In the genomic region with DNA sequence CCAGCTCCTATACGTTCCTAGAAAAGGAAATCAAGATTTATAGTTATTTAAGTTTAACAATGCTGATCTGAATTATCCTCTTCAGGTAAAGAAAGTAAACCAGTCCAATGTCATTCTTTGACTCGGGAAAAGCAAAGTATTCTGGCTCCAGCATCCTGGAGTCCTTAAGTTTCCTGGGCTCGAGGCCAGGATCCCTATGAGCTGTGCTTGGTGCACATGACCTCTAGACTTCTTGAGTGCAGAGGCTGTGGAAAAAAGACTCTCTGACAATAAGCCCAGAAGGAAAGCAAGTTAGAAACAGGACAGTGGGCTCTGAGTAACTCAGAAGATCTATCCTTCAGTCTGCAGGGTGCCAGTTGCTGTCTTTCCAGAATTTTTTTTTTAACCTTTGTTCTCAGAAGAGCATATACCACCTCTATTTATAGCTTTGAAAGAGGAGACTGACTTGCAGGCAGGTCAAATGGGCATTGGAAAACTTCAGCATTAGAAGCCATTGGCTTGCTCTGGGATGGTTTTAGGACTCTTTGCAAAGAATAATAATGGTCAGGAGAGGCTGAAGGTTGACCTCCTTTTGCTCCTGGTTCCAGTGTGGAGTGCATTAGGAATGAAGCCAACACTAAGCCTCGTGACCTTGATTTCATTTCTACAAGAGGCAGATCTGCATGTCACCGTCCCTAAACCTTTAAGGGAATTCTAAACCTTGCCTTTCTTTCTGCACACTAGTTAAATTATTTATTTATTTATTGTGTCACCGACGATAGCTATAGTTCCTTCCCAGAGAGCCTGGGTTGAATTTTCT, we compare ENCODE assay signal across 12 mouse cellular contexts. TPM values are rescaled to one million over a fixed set of nuclear protein-coding genes. Genes with fewer than 3 reads are reported as not detected.
DNase-seq lines count a peak whose midpoint lies in the region; ATAC-seq lines count a peak whose summit lies in the region.
"Had no signal": no experiment of that assay in that cellular context is flagged by ENCODE, and none has a peak within 500 bp of the region (broad histone marks: within the 10 kb centered on the region; RNA-seq: fewer than 3 reads in every experiment).

No protein-coding gene starts in this region.

- H3K4me2 ChIP-seq in kidney, embryonic 15.5 days: no peak overlapping the region
- H3K4me2 ChIP-seq in heart, embryonic 15.5 days: no peak overlapping the region
- H3K4me2 ChIP-seq: intestine, embryonic 15.5 days; midbrain, embryonic 13.5 days; neural tube, embryonic 15.5 days had no signal

- H3K27ac ChIP-seq in kidney, embryonic 15.5 days: no peak overlapping the region
- H3K27ac ChIP-seq in heart, embryonic 15.5 days: peak overlapping the region; percentile 78
- H3K27ac ChIP-seq: intestine, embryonic 15.5 days; midbrain, embryonic 13.5 days; neural tube, embryonic 15.5 days had no signal

- no peaks in the 10 kb centered on the region for H3K4me1 ChIP-seq in kidney, embryonic 15.5 days
- H3K4me1 ChIP-seq in heart, embryonic 15.5 days (replicated peaks): peaks cover 8% of the 10 kb centered on the region
- H3K4me1 ChIP-seq: intestine, embryonic 15.5 days; midbrain, embryonic 13.5 days; neural tube, embryonic 15.5 days had no signal

- DNase-seq in adrenal gland, postnatal 14 days: peak; percentile 11
- no peak for DNase-seq in adrenal gland, postnatal 4 days (ENCODE audit: low spot score in 2 of 2)
- DNase-seq in kidney, adult 9 months: peak; percentile 7
- DNase-seq in lung, postnatal 10 days: peak; percentile 6
- no peak for DNase-seq in spleen, postnatal 36 days (ENCODE audit: low spot score in 2 of 2)
- DNase-seq in ovary, adult 18-20 months (ENCODE audit: low spot score): no peak
- DNase-seq: thymus, adult 18-20 months had no signal

- no peaks in the 10 kb centered on the region for H3K27me3 ChIP-seq in kidney, embryonic 15.5 days
- no peaks in the 10 kb centered on the region for H3K27me3 ChIP-seq in heart, embryonic 15.5 days
- H3K27me3 ChIP-seq: intestine, embryonic 15.5 days; midbrain, embryonic 13.5 days; neural tube, embryonic 15.5 days had no signal

- 69% methylated on average over 7 of the region's 7 CpGs for WGBS in kidney, embryonic 15.5 days
- WGBS in heart, embryonic 15.5 days: 55% methylated on average over 7 of the region's 7 CpGs

- H3K9me3 ChIP-seq in kidney, embryonic 15.5 days (replicated peaks): no peaks in the 10 kb centered on the region
- H3K9me3 ChIP-seq in heart, embryonic 15.5 days (replicated peaks): no peaks in the 10 kb centered on the region
- H3K9me3 ChIP-seq: intestine, embryonic 15.5 days; midbrain, embryonic 13.5 days; neural tube, embryonic 15.5 days had no signal

- H3K36me3 ChIP-seq in kidney, embryonic 15.5 days: no peaks in the 10 kb centered on the region
- H3K36me3 ChIP-seq in heart, embryonic 15.5 days: no peaks in the 10 kb centered on the region
- H3K36me3 ChIP-seq: intestine, embryonic 15.5 days; midbrain, embryonic 13.5 days; neural tube, embryonic 15.5 days had no signal

- H3K9ac ChIP-seq in kidney, embryonic 15.5 days: no peak overlapping the region
- no peak overlapping the region for H3K9ac ChIP-seq in heart, embryonic 15.5 days
- H3K9ac ChIP-seq: intestine, embryonic 15.5 days; midbrain, embryonic 13.5 days; neural tube, embryonic 15.5 days had no signal

- no peak overlapping the region for H3K4me3 ChIP-seq in kidney, embryonic 15.5 days (replicated peaks)
- H3K4me3 ChIP-seq in heart, embryonic 15.5 days: no peak overlapping the region
- H3K4me3 ChIP-seq: intestine, embryonic 15.5 days; midbrain, embryonic 13.5 days; neural tube, embryonic 15.5 days had no signal

- no peak for ATAC-seq in kidney, embryonic 15.5 days (replicated peaks; ENCODE audit: low FRiP score)
- no peak; the same call in 1 of the 2 replicates for ATAC-seq in heart, embryonic 15.5 days (replicated peaks; ENCODE audit: insufficient number of reproducible peaks, insufficient read depth, low FRiP score, low read depth)
- ATAC-seq: intestine, embryonic 15.5 days; midbrain, embryonic 13.5 days had no signal

RNA-seq across cellular contexts. Expression of gene B3galt1, which starts 26.4 kb away (rescaled TPM):
- total RNA-seq in adrenal gland, postnatal 14 days (2021): 6.6 and 9.3 TPM in 2 replicates
- total RNA-seq in adrenal gland, postnatal 4 days (2021): 1 to 10 TPM; 9.3 to 9.7 TPM
- 6.0 and 6.5 TPM in 2 replicates for polyA plus RNA-seq in kidney, embryonic 15.5 days (2015; fragmentation: Nextera tagmentation; extraction: Ambion mirVana)
- polyA plus RNA-seq in heart, embryonic 15.5 days (2015; fragmentation: Nextera tagmentation; extraction: Ambion mirVana): 7.2 and 7.6 TPM in 2 replicates

Comparison
In these comparisons a context has a peak if more than half of its experiments do, and no peak if none do; other contexts are left out.
1. DNase-seq: peak in adrenal gland, postnatal 14 days (single experiment), kidney, adult 9 months (single experiment) and lung, postnatal 10 days (single experiment); none in adrenal gland, postnatal 4 days (0 of 2), spleen, postnatal 36 days (0 of 2) and ovary, adult 18-20 months (single experiment).